Mouse (Mus musculus) lung, embryonic 14.5 days (tissue): Measurements from ENCODE around the gene Gpr155. TPM values are rescaled to one million over a fixed set of nuclear protein-coding genes. Genes with fewer than 3 reads are reported as not detected.

Source experiments
- ATAC-seq: fragments of 200-750 bp; cut with Nextera tagmentation; 2 replicates; pipeline ENCODE4 v1.8.0; 2017; ENCODE audit warnings: mild to moderate bottlenecking, moderate TSS enrichment, moderate library complexity; ENCODE audit not compliant: insufficient read depth
- DNase-seq: peaks from one replicate; pipeline ENCODE4 v3.0.0-alpha.2; 2015
- H3K27ac ChIP-seq: fragments of 300-500 bp; sonication (generic); 2 replicates; pipeline ENCODE4 v1.5.1; 2014; ENCODE audit warnings: low read depth, mild to moderate bottlenecking, moderate library complexity
- H3K27me3 ChIP-seq: fragments of 300-500 bp; sonication (generic); 2 replicates; pipeline ENCODE4 v1.6.1; 2014; ENCODE audit warnings: low read length, control low read depth; ENCODE audit not compliant: insufficient read depth
- H3K36me3 ChIP-seq: fragments of 300-500 bp; sonication (generic); 2 replicates; pipeline ENCODE4 v1.6.1; 2014; ENCODE audit warnings: control low read depth; ENCODE audit not compliant: insufficient read depth
- H3K4me1 ChIP-seq: fragments of 300-500 bp; sonication (generic); 2 replicates; pipeline ENCODE4 v1.6.1; 2014; ENCODE audit warnings: antibody characterized with exemption, control low read depth; ENCODE audit not compliant: insufficient read depth
- H3K4me2 ChIP-seq: fragments of 300-500 bp; sonication (generic); 2 replicates; pipeline ENCODE4 v1.6.1; 2014; ENCODE audit warnings: mild to moderate bottlenecking
- H3K4me3 ChIP-seq: fragments of 300-500 bp; sonication (generic); 2 replicates; pipeline ENCODE4 v1.5.1; 2014; ENCODE audit warnings: low read depth, low read length
- H3K9ac ChIP-seq: fragments of 300-500 bp; sonication (generic); 2 replicates; pipeline ENCODE4 v1.6.1; 2014
- H3K9me3 ChIP-seq: fragments of 300-500 bp; sonication (generic); 2 replicates; pipeline ENCODE4 v1.6.1; 2016; ENCODE audit warnings: low read depth, low read length, control low read depth
- CTCF ChIP-seq: IDR thresholded peaks from 2 replicates; pipeline ENCODE4 v1.5.1; 2016; ENCODE audit warnings: antibody characterized with exemption, low read depth
- WGBS: fragments of 180-500 bp; shearing (Covaris S2); extraction: QIAGEN DNeasy Blood & Tissue Kit; methylation state at CpG from one replicate; pipeline ENCODE4 v1.1.7; 2014; 5-methylcytosine and 5-hydroxymethylcytosine counted together
- polyA plus RNA-seq: library from polyadenylated mRNA; unstranded; fragments of >200 nt; fragmentation: Nextera tagmentation; extraction: Ambion mirVana; gene quantifications from 2 replicates; pipeline ENCODE4 v1.2.1, GENCODE M21; 2014

The Gpr155 gene
- polyA plus RNA-seq, 1 experiment from 2014 or later: 6.2 TPM

DNA sequence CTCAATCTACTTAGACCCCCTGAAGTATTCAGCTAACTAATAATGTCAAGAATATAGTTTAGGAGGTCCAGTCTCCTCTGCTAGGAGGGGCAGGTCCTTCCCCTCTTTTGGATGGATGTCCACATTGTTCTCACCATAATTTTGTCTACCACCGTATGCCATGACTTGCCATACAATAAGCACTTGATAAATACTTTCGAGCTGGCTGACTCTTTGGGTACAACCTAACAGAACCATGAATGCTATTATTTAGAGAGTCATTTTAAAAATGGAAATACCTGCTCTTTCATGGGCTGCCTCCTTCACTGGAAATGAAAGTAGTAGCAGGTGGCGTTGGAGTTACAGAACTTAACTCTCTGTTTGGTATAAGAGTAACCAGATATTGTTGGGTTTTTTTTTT is 3.6 kb upstream of the Gpr155 start:
- Histone ChIP-seq H3K36me3 (no peaks in the 10 kb centered on the region), H3K27ac (no peak overlapping the region), H3K4me2 (no peak overlapping the region), H3K4me3 (no peak overlapping the region), H3K9me3 (no peaks in the 10 kb centered on the region), H3K27me3 (no peaks in the 10 kb centered on the region), H3K4me1 (no peaks in the 10 kb centered on the region), H3K9ac (no peak overlapping the region)
- DNase-seq: no peak
- no peak for TF ChIP-seq CTCF
- WGBS: 92% methylated on average over 3 of the region's 3 CpGs
- no peak for ATAC-seq

DNA sequence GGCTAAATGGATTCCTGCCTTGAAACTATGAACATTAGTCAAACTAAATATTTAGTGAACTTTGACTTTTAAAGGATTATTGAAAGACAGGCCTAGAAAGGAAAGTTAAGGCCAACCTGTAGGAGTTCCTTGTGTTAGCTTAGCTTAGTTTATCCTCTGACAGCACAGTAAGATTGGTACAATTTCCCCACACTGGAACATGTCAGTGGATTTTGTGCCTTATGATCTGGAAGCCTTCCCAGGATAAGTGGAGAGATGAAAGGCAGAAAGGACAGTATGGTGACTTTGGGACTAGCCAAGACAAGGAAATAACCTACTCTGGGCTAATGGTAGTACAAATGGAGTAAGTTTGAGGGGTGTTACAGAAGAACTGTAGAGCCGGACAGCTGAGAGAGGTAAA is 1.4 kb upstream of the Gpr155 start:
- H3K4me2 ChIP-seq: no peak overlapping the region
- ATAC-seq: no peak
- H3K4me1 ChIP-seq: no peaks in the 10 kb centered on the region

DNA sequence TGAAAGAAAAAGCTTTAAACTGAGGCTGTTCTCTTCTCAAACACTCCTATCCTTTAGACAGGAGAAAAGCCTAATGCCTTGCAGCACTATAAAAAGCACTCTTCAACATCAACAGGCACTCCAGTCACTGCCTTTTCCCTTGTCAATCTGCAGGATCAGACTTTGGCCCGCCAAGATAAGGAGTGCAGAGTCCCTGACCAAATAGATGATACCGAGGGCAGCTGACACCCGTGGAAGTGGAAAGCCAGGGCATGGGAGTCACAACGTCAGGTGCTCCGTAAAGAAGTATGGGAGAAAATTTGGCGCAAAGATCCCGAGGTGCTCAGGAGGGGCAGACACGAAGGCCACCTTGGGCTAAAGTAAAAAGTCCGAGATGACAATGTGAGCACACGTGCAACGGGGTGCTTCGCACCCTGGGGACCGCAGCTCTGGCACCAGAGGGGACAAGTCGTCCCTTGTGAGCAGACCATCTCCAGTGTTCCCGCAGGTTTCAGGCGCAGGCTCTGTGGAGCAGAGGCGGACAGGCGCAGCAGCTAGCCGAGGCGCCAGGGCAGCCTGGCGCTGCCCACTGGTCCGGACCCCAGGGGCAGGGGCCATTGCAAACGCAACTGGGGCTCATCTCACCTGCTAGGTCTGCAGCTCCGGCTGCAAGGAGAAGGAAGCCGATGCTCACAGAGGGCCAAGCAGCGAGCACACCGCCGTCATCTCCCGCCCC is 574 bp downstream of the Gpr155 start:
- DNase-seq (no peak), ATAC-seq (no peak)
- peak overlapping the region; percentile 57 for H3K9ac ChIP-seq
- H3K4me1 ChIP-seq: no peaks in the 10 kb centered on the region
- peak overlapping the region; percentile 99 for H3K4me2 ChIP-seq
- H3K27ac ChIP-seq: peak overlapping the region; percentile 48
- peak overlapping the region; percentile 67 for H3K4me3 ChIP-seq
- no peaks in the 10 kb centered on the region for H3K36me3 ChIP-seq
- no peaks in the 10 kb centered on the region for H3K27me3 ChIP-seq
- no peaks in the 10 kb centered on the region for H3K9me3 ChIP-seq
- 1% methylated on average over 29 of the region's 29 CpGs for WGBS
- TF ChIP-seq CTCF: no peak

More for the DNA sequence above, 1.4 kb upstream of the Gpr155 start:
- no peak for DNase-seq
- 84% methylated on average over 1 of the region's 1 CpGs for WGBS
- no peaks in the 10 kb centered on the region for H3K36me3 ChIP-seq
- H3K9ac ChIP-seq: no peak overlapping the region
- TF ChIP-seq CTCF: no peak
- H3K9me3 ChIP-seq: no peaks in the 10 kb centered on the region
- no peaks in the 10 kb centered on the region for H3K27me3 ChIP-seq
- H3K27ac ChIP-seq: no peak overlapping the region
- no peak overlapping the region for H3K4me3 ChIP-seq

DNA sequence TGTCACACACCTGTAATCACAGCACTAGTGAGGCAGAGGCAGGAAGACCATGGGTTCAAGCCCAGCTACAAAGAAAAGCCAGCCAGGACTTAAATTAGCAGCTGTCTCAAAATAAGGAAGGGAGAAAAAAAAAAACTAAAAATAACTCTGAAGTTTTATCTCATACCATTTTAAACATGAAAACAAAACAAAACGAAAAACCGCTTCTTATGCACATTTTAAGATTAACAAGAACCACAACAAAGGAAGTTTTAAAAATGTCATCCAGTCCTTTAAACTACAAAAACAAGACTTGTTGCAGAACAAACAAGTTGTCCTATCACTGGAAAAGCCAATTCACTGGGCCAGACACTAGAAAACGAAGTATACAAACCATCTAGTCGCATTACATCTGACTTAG is 1.2 kb downstream of the Gpr155 start:
- DNase-seq: no peak
- Histone ChIP-seq H3K4me2 (peak overlapping the region; percentile 99), H3K9ac (peak overlapping the region; percentile 57), H3K9me3 (no peaks in the 10 kb centered on the region), H3K27me3 (no peaks in the 10 kb centered on the region), H3K36me3 (no peaks in the 10 kb centered on the region), H3K4me1 (no peaks in the 10 kb centered on the region), H3K27ac (no peak overlapping the region), H3K4me3 (0 out of 2 replicates have a peak overlapping the region, but pooled peaks have one; percentile 67)
- no peak for ATAC-seq
- 73% methylated on average over 4 of the region's 4 CpGs for whole genome bisulfite sequencing
- TF ChIP-seq CTCF: no peak

DNA sequence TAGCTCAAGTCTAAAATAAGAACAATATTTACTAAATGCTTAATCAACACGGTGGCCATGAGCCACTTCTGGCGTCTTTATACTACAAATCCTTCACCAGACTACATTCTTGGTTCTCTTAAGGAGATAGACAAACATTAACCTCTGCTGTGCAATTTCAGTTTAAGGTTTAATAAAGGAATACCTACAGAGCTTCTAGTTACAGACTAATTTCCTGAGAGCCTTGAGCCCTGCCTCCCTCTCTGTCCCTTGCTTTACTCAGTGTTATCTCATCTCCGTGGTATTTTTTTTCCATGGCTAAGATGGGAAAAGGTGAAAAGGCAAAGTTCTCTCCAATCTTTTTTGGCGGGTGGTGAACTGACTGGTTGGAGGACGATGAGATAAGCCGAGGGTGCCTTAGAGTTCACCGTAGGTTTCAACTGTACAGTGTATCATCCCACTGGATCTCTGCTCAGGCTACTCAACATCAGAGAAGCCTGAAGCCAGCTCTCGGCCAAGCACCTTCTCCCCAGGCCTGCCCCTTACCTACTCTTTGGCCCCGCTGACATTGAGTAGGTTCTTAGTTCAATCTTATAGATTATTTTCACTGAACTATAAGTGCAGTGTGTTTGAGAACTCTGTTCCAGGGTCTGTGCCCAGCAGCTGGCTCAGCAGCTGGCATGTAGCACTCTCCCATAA is 5.9 kb downstream of the Gpr155 start:
- no peak overlapping the region for H3K9ac ChIP-seq
- WGBS: 40% methylated on average over 9 of the region's 9 CpGs
- ATAC-seq: peak; percentile 68; the same call in 1 of the 2 replicates
- peak; percentile 28 for DNase-seq
- H3K4me1 ChIP-seq: no peaks in the 10 kb centered on the region
- no peaks in the 10 kb centered on the region for H3K9me3 ChIP-seq
- TF ChIP-seq CTCF: no peak
- H3K36me3 ChIP-seq: no peaks in the 10 kb centered on the region
- H3K27me3 ChIP-seq: no peaks in the 10 kb centered on the region
- H3K4me2 ChIP-seq: peak overlapping the region; percentile 4; the same call in 1 of the 2 replicates
- peak overlapping the region; percentile 84 for H3K27ac ChIP-seq
- no peak overlapping the region for H3K4me3 ChIP-seq

DNA sequence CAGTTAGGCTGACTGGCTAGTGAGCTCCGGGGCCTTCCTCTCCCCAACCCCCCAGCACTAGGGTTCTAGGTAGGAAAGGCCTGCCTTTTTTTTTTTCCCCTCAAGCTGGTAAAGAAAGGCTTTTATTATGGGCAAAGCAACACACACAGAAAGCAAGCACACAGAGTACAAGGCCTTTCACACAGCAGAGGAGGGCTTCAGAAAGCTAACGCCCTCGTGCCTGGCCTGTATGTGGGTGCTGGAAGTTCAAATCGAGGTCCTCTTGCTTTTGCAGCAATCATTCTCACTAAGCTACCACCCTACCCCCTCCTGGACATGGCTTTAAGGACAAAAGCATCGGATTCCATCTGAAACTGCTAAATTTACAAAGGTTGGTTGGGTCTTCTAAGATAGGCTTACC is 6.7 kb downstream of the Gpr155 start:
- WGBS: 52% methylated on average over 5 of the region's 5 CpGs
- DNase-seq: no peak
- Histone ChIP-seq H3K27me3 (no peaks in the 10 kb centered on the region), H3K9me3 (no peaks in the 10 kb centered on the region), H3K9ac (no peak overlapping the region), H3K4me2 (no peak overlapping the region), H3K27ac (peak overlapping the region; percentile 84), H3K4me3 (no peak overlapping the region), H3K4me1 (no peaks in the 10 kb centered on the region), H3K36me3 (no peaks in the 10 kb centered on the region)
- TF ChIP-seq CTCF: no peak
- ATAC-seq: 0 out of 2 replicates have a peak, but pooled peaks have one; percentile 11

DNA sequence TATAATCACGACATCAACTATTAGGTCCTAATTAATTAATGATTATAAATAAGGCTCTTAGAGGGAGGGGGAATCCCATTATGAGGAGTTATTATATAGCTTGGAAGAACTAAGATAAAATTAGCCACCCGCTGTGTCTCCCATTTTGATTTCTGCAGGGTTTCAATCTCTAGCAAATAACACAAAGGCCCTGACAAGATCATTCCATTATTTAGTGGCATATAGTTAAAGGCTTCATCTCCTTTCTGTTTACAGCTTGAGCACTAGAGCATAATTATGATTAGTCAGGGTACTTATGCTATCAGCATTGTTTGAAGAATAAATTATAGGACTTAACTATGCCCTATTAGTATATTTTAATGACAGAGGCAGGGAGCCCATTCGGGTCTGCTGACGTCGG is 8.0 kb downstream of the Gpr155 start:
- H3K4me1 ChIP-seq: no peaks in the 10 kb centered on the region
- DNase-seq: no peak
- H3K9me3 ChIP-seq: no peaks in the 10 kb centered on the region
- WGBS: 87% methylated on average over 5 of the region's 5 CpGs
- TF ChIP-seq CTCF: no peak
- no peak overlapping the region for H3K27ac ChIP-seq
- H3K9ac ChIP-seq: no peak overlapping the region
- no peak overlapping the region for H3K4me3 ChIP-seq
- no peaks in the 10 kb centered on the region for H3K27me3 ChIP-seq
- no peak overlapping the region for H3K4me2 ChIP-seq
- no peak for ATAC-seq
- H3K36me3 ChIP-seq: no peaks in the 10 kb centered on the region
